8 mouse cellular contexts compared by ENCODE assay signal in the genomic region with DNA sequence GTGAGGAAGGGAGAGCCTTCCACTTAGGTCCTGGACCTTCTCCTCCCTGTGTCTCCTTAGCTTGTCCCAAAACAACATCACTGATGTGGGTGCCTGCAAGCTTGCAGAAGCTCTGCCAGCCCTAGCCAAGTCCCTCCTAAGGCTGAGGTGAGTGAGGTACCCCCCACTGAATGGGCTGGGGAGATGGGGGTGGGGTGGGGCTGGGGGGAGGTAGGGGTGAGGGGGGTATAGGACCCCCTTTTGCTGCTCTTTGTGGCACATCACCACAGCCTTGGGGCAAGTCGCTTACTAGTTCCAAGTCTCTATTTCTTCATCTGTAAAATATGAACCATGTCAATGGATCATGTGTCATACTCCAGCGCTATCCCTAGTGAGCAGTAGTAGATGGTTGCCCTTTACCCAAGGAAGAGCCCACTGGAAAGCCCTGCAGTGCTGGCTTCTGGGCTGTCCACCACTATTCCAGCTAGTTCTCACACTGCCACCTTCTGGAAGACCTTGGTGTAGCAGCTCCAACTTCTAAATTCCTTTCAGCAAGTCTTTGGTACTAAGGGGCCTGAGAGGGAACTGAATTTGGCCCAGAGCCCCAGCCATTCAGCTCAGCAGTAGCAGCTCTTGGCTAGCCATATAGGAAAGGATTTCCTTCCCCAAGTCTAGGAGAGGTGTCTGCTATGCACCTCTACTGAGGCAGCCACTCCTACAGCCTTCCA. TPM values are rescaled to one million over a fixed set of nuclear protein-coding genes. Genes with fewer than 3 reads are reported as not detected.
DNase-seq lines count a peak whose midpoint lies in the region; ATAC-seq and TF ChIP-seq lines count a peak whose summit lies in the region.

No protein-coding gene starts in this region.

- TF ChIP-seq RAD21 in CH12.LX (IDR thresholded peaks at IDR 0.05; ENCODE audit: low read depth, low read length) = peak; percentile 96

- H3K79me2 ChIP-seq in CH12.LX (replicated peaks; ENCODE audit: control insufficient read depth, extremely low read depth, insufficient read depth, poor library complexity, severe bottlenecking) = no peaks in the 10 kb centered on the region

- DNase-seq in CH12.LX (ENCODE audit: extremely low read depth) = peak; percentile 88
- peak; percentile 73 for DNase-seq in forebrain, embryonic 10.5 days (ENCODE audit: extremely low spot score, low spot score)
- peak; percentile 87 for DNase-seq in kidney, postnatal 14 days
- peak; percentile 77 for DNase-seq in lung, adult 2 months
- DNase-seq in ovary, postnatal 36 days (ENCODE audit: low spot score) = peak; percentile 62
- peak; percentile 42 to 63 for DNase-seq in thymus, postnatal 36 days

- H3K27me3 ChIP-seq in CH12.LX (replicated peaks) = no peaks in the 10 kb centered on the region
- H3K27me3 ChIP-seq in forebrain, embryonic 10.5 days (ENCODE audit: poor library complexity, severe bottlenecking) = no peaks in the 10 kb centered on the region
- no peaks in the 10 kb centered on the region for H3K27me3 ChIP-seq in heart, embryonic 16.5 days (ENCODE audit: control insufficient read depth, insufficient read depth, low read length)

- H3K36me3 ChIP-seq in CH12.LX (replicated peaks in 1 of 2; ENCODE audit: control insufficient read depth in 1 of 2, insufficient read depth in 1 of 2, low read length in 1 of 2) = peaks cover 28 to 92% of the 10 kb centered on the region in 2 experiments
- no peaks in the 10 kb centered on the region for H3K36me3 ChIP-seq in forebrain, embryonic 10.5 days (replicated peaks)
- H3K36me3 ChIP-seq in heart, embryonic 16.5 days (ENCODE audit: control insufficient read depth, insufficient read depth) = no peaks in the 10 kb centered on the region

- TF ChIP-seq POLR2A in CH12.LX (IDR thresholded peaks at IDR 0.05; ENCODE audit: low read depth, low read length) = no peak
- no peak for TF ChIP-seq POLR2A in bone marrow, adult 2 months (IDR thresholded peaks at IDR 0.05; ENCODE audit: borderline replicate concordance, control insufficient read depth, low read depth, low read length)
- TF ChIP-seq POLR2A in lung, adult 2 months (IDR thresholded peaks at IDR 0.05; ENCODE audit: borderline replicate concordance, extremely low read depth, low read depth, low read length) = no peak

- 51% methylated on average over 2 of the region's 2 CpGs for WGBS in bone marrow, adult 2 months
- 55% methylated on average over 2 of the region's 2 CpGs for WGBS in forebrain, embryonic 10.5 days
- 41% methylated on average over 2 of the region's 2 CpGs for WGBS in heart, embryonic 16.5 days
- WGBS in lung, adult 2 months = 42% methylated on average over 2 of the region's 2 CpGs

- H3K4me3 ChIP-seq in CH12.LX (replicated peaks in 1 of 3; ENCODE audit: low read depth in 2 of 3, low read length in 2 of 3, poor library complexity in 1 of 3) = no peak overlapping the region
- no peak overlapping the region for H3K4me3 ChIP-seq in bone marrow, adult 2 months (replicated peaks; ENCODE audit: control insufficient read depth, low read depth, low read length)
- H3K4me3 ChIP-seq in forebrain, embryonic 10.5 days = no peak overlapping the region
- no peak overlapping the region for H3K4me3 ChIP-seq in heart, embryonic 16.5 days (ENCODE audit: low read length)
- no peak overlapping the region for H3K4me3 ChIP-seq in lung, adult 2 months (replicated peaks; ENCODE audit: extremely low read depth, low read depth, low read length)

- no peak overlapping the region for H3K4me2 ChIP-seq in CH12.LX (ENCODE audit: insufficient read depth, low read depth, poor library complexity, severe bottlenecking)
- H3K4me2 ChIP-seq in heart, embryonic 16.5 days (ENCODE audit: low read depth, low read length) = no peak overlapping the region

- in situ Hi-C loops in CH12.LX (cut with MboI; ENCODE audit: low pct_ligation_motif_present, low pct_unique_long_range_greater_than_20kb, low sequenced_read_pairs) = no loop called here

- dilution Hi-C loops in CH12.LX (cut with MboI; ENCODE audit: extremely low pct_ligation_motif_present, extremely low pct_unique_long_range_greater_than_20kb, low sequenced_read_pairs) = no loop called here

- H3K27ac ChIP-seq in CH12.LX (ENCODE audit: insufficient read depth, low read depth) = no peak overlapping the region
- H3K27ac ChIP-seq in bone marrow, adult 2 months (ENCODE audit: control insufficient read depth, insufficient read depth, low read depth, low read length, poor library complexity) = no peak overlapping the region
- no peak overlapping the region for H3K27ac ChIP-seq in forebrain, embryonic 10.5 days
- no peak overlapping the region for H3K27ac ChIP-seq in heart, embryonic 16.5 days (ENCODE audit: low read length)

- peak; percentile 87 to 96 for TF ChIP-seq CTCF in CH12.LX (conservative IDR thresholded peaks at IDR 0.05 in 1 of 2, IDR thresholded peaks at IDR 0.05 in 1 of 2; ENCODE audit: low read depth in 2 of 2, low read length in 2 of 2)
- TF ChIP-seq CTCF in bone marrow, adult 2 months (IDR thresholded peaks at IDR 0.05; ENCODE audit: control insufficient read depth, insufficient read depth, low read length) = peak; percentile 60
- TF ChIP-seq CTCF in lung, adult 2 months (IDR thresholded peaks at IDR 0.05; ENCODE audit: insufficient read depth, low read length) = peak; percentile 64

- no peak for TF ChIP-seq EP300 in CH12.LX (IDR thresholded peaks at IDR 0.05; ENCODE audit: low read length)

- peaks cover 9 to 63% of the 10 kb centered on the region in 2 experiments for H3K4me1 ChIP-seq in CH12.LX (ENCODE audit: control insufficient read depth in 1 of 2, insufficient read depth in 2 of 2)
- peaks cover 2% of the 10 kb centered on the region; the same call in 1 of the 2 replicates for H3K4me1 ChIP-seq in bone marrow, adult 2 months (ENCODE audit: control insufficient read depth, insufficient read depth, low read length)
- H3K4me1 ChIP-seq in forebrain, embryonic 10.5 days = peaks cover 12% of the 10 kb centered on the region
- H3K4me1 ChIP-seq in heart, embryonic 16.5 days (ENCODE audit: control insufficient read depth, insufficient read depth, low read length) = peaks cover 3% of the 10 kb centered on the region
- H3K4me1 ChIP-seq in lung, adult 2 months (ENCODE audit: control insufficient read depth, insufficient read depth, low read length) = no peaks in the 10 kb centered on the region

- H3K9ac ChIP-seq in CH12.LX (ENCODE audit: insufficient read depth, low read depth) = no peak overlapping the region
- no peak overlapping the region for H3K9ac ChIP-seq in heart, embryonic 16.5 days (ENCODE audit: low read length)

- ATAC-seq in heart, embryonic 16.5 days (replicated peaks; ENCODE audit: extremely low read depth, insufficient read depth, low FRiP score) = peak; percentile 69

- H3K9me3 ChIP-seq in CH12.LX (replicated peaks; ENCODE audit: low read length) = no peaks in the 10 kb centered on the region
- no peaks in the 10 kb centered on the region for H3K9me3 ChIP-seq in forebrain, embryonic 10.5 days
- H3K9me3 ChIP-seq in heart, embryonic 16.5 days (replicated peaks; ENCODE audit: control insufficient read depth, low read length) = no peaks in the 10 kb centered on the region

TF ChIP-seq in CH12.LX, 34 proteins besides CTCF, POLR2A, EP300 and RAD21 (continues in another document):
- peak; percentile 19; the same call in 1 of the 2 replicates for TF ChIP-seq NELFE (IDR thresholded peaks at IDR 0.05; ENCODE audit: low read depth, low read length)
- TF ChIP-seq ELF1 (IDR thresholded peaks at IDR 0.05; ENCODE audit: low read depth, low read length) = peak; percentile 5; the same call in 1 of the 2 replicates
- no peak for TF ChIP-seq ZKSCAN1 (IDR thresholded peaks at IDR 0.05; ENCODE audit: borderline replicate concordance, low read depth, low read length)
- TF ChIP-seq JUND (conservative IDR thresholded peaks at IDR 0.05; ENCODE audit: low read depth, low read length) = no peak
- no peak for TF ChIP-seq JUN (IDR thresholded peaks at IDR 0.05; ENCODE audit: insufficient read depth, low read depth, low read length)
- TF ChIP-seq IRF4 (IDR thresholded peaks at IDR 0.05; ENCODE audit: low read depth, low read length) = 0 out of 2 replicates have a peak, but pooled peaks have one; percentile 17
- peak; percentile 81 for TF ChIP-seq ZC3H11A (IDR thresholded peaks at IDR 0.05; ENCODE audit: low read depth, low read length)
- TF ChIP-seq CHD1 (IDR thresholded peaks at IDR 0.05; ENCODE audit: low read depth, low read length) = no peak
- TF ChIP-seq PAX5 (IDR thresholded peaks at IDR 0.05; ENCODE audit: low read length) = no peak
- no peak for TF ChIP-seq RCOR1 (conservative IDR thresholded peaks at IDR 0.05; ENCODE audit: low read depth, low read length)
- TF ChIP-seq ETS1 (conservative IDR thresholded peaks at IDR 0.05; ENCODE audit: low read depth, low read length) = no peak

RNA-seq across cellular contexts. Expression of gene Dexi, which starts 21.8 kb away (rescaled TPM):
- total RNA-seq in CH12.LX (2012; rRNA removed) = 13.7 and 14.1 TPM in 2 replicates
- total RNA-seq in CH12.LX (2014; rRNA removed) = 10.0 and 11.3 TPM in 2 replicates
- polyA plus RNA-seq in CH12.LX (2012; ENCODE audit: insufficient read length, low read depth) = 18.6 and 19.6 TPM in 2 replicates
- polyA plus RNA-seq in bone marrow, adult 2 months (2011; ENCODE audit: insufficient read depth, insufficient read length, low replicate concordance, missing spikeins) = 4.2 and 4.3 TPM in 2 replicates
- 14.1 and 14.6 TPM in 2 replicates for polyA plus RNA-seq in forebrain, embryonic 10.5 days (2016; fragmentation: Nextera tagmentation; extraction: Ambion mirVana)
- polyA plus RNA-seq in heart, embryonic 16.5 days (2015; fragmentation: Nextera tagmentation; extraction: Ambion mirVana) = 14.0 and 17.5 TPM in 2 replicates
- polyA plus RNA-seq in lung, adult 2 months (2012; rRNA removed) = 56.1 and 59.5 TPM in 2 replicates

RNA-seq across cellular contexts. Expression of gene Clec16a, which starts 24.1 kb away (rescaled TPM):
- 24.2 and 26.2 TPM in 2 replicates for total RNA-seq in CH12.LX (2012; rRNA removed)
- total RNA-seq in CH12.LX (2014; rRNA removed) = 19.3 and 20.0 TPM in 2 replicates
- 18.5 and 20.5 TPM in 2 replicates for polyA plus RNA-seq in CH12.LX (2012; ENCODE audit: insufficient read length, low read depth)
- 3.0 and 6.3 TPM in 2 replicates for polyA plus RNA-seq in bone marrow, adult 2 months (2011; ENCODE audit: insufficient read depth, insufficient read length, low replicate concordance, missing spikeins)
- polyA plus RNA-seq in forebrain, embryonic 10.5 days (2016; fragmentation: Nextera tagmentation; extraction: Ambion mirVana) = 26.0 and 29.7 TPM in 2 replicates
- polyA plus RNA-seq in heart, embryonic 16.5 days (2015; fragmentation: Nextera tagmentation; extraction: Ambion mirVana) = 30.8 and 32.6 TPM in 2 replicates
- 12.7 and 18.3 TPM in 2 replicates for polyA plus RNA-seq in lung, adult 2 months (2012; rRNA removed)

RNA-seq across cellular contexts. Expression of gene Ciita, which starts 41.2 kb away (rescaled TPM):
- total RNA-seq in CH12.LX (2012; rRNA removed) = 32.7 and 39.8 TPM in 2 replicates
- 38.8 and 39.1 TPM in 2 replicates for total RNA-seq in CH12.LX (2014; rRNA removed)
- 62.3 and 69.6 TPM in 2 replicates for polyA plus RNA-seq in CH12.LX (2012; ENCODE audit: insufficient read length, low read depth)
- 4.0 and 11.8 TPM in 2 replicates for polyA plus RNA-seq in bone marrow, adult 2 months (2011; ENCODE audit: insufficient read depth, insufficient read length, low replicate concordance, missing spikeins)
- polyA plus RNA-seq in forebrain, embryonic 10.5 days (2016; fragmentation: Nextera tagmentation; extraction: Ambion mirVana) = 0.10 TPM in 2 replicates
- 1.7 and 2.7 TPM in 2 replicates for polyA plus RNA-seq in heart, embryonic 16.5 days (2015; fragmentation: Nextera tagmentation; extraction: Ambion mirVana)
- polyA plus RNA-seq in lung, adult 2 months (2012; rRNA removed) = 13.2 and 13.3 TPM in 2 replicates
